Mouse (Mus musculus) brown adipose tissue, adult 24 weeks (tissue): Measurements from ENCODE around the gene Dcun1d2. TPM values are rescaled to one million over a fixed set of nuclear protein-coding genes. Genes with fewer than 3 reads are reported as not detected.

Source experiments
- H3K27ac ChIP-seq: fragments of 200-500 bp; replicated peaks from 2 replicates; pipeline ENCODE4 v1.5.1; 2012; ENCODE audit warnings: low read depth, mild to moderate bottlenecking, low read length
- H3K4me1 ChIP-seq: fragments of 200-500 bp; 2 replicates; pipeline ENCODE4 v1.6.1; 2012; ENCODE audit warnings: low read length, mixed read lengths; ENCODE audit not compliant: control insufficient read depth, insufficient read depth, insufficient read length
- H3K4me3 ChIP-seq: fragments of 200-500 bp; 2 replicates; pipeline ENCODE4 v1.5.1; 2012; ENCODE audit warnings: low read depth, mild to moderate bottlenecking, low read length, moderate library complexity; ENCODE audit not compliant: insufficient read depth
- polyA plus RNA-seq: library from polyadenylated mRNA; stranded (reverse); fragments of >200 nt; gene quantifications from 2 replicates; pipeline ENCODE4 v1.2.4, GENCODE M21; 2012; ENCODE audit not compliant: missing spikeins, insufficient read depth, insufficient read length

The Dcun1d2 gene
- polyA plus RNA-seq, 1 experiment: 21.1 TPM

DNA sequence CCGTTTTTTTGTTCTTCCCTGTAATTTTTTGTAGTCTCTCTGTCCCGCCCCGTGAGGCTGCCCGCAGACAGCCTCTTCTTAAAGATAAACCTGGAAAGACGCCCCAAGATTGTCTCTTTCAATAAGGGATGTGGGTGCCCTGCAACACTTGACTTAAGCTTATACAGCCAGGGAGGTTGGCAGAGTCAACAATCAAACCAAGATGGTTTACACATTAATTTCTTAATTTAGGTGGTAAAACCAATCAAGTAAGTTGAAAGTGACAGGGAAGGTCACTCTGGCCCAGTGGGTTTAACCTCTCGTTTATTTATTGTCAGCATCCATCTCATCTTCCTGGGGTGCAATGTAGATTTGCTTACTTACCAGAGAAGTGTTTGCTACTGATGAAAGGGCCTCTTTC is 715 bp upstream of the Dcun1d2 start:
- Histone ChIP-seq H3K4me3 (peak overlapping the region; percentile 90), H3K27ac (no peak overlapping the region), H3K4me1 (peaks cover 3% of the 10 kb centered on the region; the same call in 1 of the 2 replicates)

DNA sequence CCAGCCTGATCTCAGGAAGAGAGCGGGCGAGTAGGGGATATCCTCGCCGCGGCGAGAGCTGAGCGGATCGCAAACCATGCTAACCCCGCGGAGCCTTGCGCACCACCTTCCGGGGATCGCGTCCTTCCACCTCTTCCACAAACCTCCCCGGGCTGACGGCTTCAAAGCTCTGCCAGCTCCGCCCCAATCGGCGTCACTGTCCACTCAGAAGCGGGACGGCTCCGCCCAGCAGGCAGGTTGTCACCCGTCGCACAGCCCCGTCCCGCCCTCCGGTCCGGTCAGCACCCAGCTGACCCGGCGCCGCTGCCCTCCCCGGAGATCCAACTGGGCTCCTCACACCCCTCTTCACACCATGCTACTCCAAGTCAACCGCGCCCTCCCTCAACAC is 633 bp downstream of the Dcun1d2 start:
- H3K4me1 ChIP-seq: peaks cover 3% of the 10 kb centered on the region; the same call in 1 of the 2 replicates
- peak overlapping the region; percentile 90 for H3K27ac ChIP-seq
- peak overlapping the region; percentile 90 for H3K4me3 ChIP-seq

DNA sequence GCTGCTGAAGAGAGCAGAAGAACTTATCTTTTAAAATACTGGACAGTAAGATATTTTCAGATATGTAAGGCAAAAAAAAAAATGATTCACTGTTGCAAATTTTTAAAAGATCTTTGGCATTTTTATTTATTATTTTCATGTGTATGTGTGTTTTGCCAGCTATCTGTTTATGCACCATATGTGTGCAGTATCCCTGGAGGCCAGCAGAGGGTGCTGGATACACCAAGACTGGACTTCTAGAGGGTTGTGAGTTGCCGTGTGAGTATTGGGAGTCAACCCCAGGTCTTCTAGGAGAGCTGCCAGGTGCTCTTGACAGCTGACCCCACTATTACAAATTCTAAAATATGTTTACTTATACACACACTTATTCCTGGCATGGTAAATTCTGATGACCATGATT is 4.7 kb downstream of the Dcun1d2 start:
- H3K4me1 ChIP-seq: peaks cover 3% of the 10 kb centered on the region; the same call in 1 of the 2 replicates
- H3K4me3 ChIP-seq: no peak overlapping the region
- H3K27ac ChIP-seq: no peak overlapping the region

DNA sequence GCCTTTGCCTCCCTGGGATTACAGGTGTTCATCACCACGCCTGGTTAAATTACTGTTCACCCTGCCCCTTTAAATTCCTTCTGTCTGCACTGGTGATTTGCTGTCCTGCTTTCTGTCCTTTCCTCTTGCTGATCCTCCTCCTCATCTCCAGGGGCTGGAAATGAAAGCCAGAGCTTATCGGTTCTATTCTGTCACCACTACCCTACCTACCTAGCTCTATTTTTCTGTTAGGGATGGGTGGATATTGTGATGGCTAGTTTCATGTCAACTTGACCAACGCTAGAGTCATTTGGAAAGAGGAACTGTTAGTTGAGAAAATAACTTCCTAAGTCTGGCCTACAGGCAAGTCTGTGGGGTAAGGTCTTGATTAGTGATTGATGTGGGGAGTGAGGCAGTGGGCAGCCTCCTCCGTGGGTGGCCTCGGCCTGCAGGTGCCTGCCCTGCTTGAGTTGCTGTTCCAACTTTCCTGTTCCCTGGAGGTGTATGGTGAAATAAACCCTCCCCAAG is 10.9 kb downstream of the Dcun1d2 start:
- Histone ChIP-seq H3K4me3 (no peak overlapping the region), H3K4me1 (no peaks in the 10 kb centered on the region), H3K27ac (no peak overlapping the region)

DNA sequence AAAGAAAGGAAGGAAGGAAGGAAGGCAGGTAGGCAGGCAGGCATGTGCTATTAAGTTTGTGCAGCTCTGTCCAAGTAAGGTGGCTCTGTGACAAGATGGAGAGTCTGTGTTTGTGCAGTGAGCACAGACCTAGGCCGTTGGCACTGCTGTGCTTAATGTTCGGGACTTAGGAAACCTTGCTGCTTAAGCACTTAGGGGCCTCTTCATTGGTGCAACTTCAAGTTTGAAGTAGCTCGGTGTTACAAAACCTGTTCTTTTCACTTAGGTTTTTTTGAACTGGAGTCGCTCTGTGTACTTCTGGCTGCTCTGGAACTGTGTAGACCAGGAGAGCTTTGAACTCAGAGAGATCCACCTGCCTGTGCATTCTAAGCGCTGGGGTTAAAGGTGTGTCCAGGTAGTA is 15.1 kb downstream of the Dcun1d2 start:
- Histone ChIP-seq H3K4me1 (no peaks in the 10 kb centered on the region), H3K27ac (no peak overlapping the region), H3K4me3 (no peak overlapping the region)

DNA sequence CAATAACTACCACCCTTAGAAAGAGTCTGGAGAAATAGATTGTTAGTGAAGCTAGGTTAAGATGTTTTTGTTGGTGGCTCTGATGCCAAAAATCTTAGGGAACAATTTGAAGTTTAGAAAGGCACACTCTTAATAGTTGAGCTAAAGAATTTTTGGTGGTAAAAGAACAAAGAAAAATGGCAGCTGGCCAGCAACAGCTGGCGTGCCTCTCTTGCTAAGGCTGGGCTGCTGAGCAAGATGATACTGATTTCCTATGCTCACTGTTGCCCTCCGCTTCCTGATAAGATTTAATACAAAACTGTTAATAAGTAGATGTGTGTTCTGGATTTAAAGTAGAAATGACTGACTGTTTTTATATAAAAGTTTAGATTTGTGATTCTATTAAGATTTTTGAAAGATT is 20.4 kb downstream of the Dcun1d2 start:
- no peaks in the 10 kb centered on the region for H3K4me1 ChIP-seq
- H3K4me3 ChIP-seq: no peak overlapping the region
- H3K27ac ChIP-seq: no peak overlapping the region

DNA sequence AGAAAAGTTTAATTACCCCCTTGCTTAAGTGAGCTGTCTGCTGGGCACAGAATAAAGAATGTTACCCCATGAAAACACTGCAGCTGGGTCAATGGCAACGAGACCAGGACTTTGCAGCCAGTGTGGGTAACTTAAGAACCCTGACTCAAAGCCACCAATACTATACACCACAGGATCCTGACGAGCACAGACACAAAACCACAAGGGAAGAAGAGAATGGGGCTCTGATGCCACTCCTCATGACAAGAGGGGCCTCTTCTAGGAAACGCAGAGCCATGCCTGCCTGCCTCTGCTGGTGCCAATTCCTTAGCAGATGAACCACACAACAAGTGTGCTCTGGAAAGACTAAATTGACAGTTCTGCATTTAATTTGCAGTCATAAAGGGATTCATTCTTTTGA is 24.6 kb downstream of the Dcun1d2 start:
- no peaks in the 10 kb centered on the region for H3K4me1 ChIP-seq
- H3K27ac ChIP-seq: no peak overlapping the region
- H3K4me3 ChIP-seq: no peak overlapping the region

DNA sequence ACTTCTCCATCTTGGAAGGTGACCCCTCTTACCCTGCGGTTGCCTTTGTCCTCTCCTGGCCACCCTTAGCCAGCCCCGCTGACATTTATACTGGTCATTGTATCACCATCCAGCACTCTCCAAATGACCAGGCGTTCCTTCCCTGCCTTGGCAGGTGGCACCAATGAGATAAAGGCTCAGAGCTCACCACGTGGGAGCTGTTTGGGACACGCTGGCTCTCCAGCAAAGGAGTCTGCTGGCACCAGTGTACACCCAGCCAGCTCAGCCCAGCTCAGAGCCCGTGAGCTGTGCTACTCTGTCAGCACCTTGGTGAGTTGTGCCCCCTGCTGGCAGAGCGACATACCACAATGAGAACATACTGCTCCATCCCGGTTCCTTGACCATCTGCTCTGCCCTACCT is 33.9 kb downstream of the Dcun1d2 start, which contains the start of gene Adprhl1:
Gene Adprhl1 (minus strand): TSS at position 144 of the 400 bp plus-strand sequence.
- no peaks in the 10 kb centered on the region for H3K4me1 ChIP-seq
- no peak within 1 kb of the TSS for H3K4me3 ChIP-seq
- H3K27ac ChIP-seq: no peak within 1 kb of the TSS

DNA sequence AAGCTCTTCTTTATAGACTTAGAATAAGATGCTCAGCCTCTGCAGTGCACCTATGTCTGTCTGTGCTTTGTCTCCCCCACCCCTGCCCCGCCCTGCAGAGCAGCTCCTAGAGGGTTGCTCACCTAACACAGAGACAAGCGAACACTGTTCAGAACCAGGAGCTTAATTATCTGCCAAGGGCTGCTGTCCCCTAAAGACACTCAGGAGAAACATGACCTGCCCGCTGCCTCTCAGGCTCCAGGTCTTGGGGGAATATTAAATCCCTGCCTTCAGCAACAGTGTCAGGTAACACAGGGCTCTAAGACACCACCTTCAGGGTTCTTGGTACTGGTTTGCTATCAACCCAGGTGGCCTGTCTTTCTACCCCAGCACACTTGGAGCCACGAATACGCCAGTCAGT is 34.5 kb downstream of the Dcun1d2 start:
- Histone ChIP-seq H3K4me1 (no peaks in the 10 kb centered on the region), H3K4me3 (no peak overlapping the region), H3K27ac (no peak overlapping the region)

DNA sequence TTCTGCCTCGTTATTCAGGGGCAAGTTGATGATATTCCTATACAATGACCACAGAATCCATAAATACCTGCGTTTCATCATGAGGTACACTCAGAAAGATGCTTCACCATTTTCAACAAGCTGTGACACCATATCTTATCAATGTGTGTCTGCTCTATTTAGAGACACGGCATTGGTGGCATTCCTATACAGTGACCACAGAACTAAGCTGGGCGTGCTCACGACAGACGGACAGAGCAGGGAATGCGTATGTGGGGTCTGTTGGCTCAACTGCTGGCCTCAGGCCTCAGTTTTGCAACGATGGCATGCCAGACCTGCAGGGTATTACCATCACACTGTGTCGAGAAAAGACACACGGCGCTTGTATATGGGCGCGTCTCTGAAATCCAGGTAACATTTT is 35.1 kb downstream of the Dcun1d2 start:
- Histone ChIP-seq H3K4me1 (no peaks in the 10 kb centered on the region), H3K27ac (no peak overlapping the region), H3K4me3 (no peak overlapping the region)

DNA sequence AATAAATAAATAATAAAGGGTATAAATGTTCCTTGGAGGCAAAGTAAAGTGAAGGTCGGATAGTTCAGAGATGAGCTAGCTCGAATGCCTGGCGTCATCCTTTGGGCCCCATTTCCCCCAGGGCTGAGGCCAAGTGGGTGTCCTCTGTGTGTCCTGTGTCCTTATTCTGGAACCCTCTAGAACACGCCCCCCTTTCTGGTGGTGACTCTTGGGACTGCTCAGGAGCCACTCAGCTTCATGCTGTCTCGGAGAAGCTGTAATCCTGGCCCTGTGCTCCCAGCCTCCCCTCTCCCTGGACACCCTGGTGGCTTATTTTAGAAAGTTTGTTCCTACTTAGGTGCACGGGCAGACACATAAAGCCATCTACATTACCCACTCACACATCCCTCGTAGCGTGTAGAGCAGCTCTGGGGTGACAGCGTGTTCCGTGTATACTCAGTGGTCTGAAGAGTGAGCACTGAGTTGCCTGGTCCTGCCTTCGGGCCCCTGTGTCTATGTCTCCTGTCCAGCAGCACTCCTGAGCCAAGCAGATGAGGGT is 43.5 kb downstream of the Dcun1d2 start:
- H3K4me3 ChIP-seq: no peak overlapping the region
- no peaks in the 10 kb centered on the region; the same call in 1 of the 2 replicates for H3K4me1 ChIP-seq
- no peak overlapping the region for H3K27ac ChIP-seq

DNA sequence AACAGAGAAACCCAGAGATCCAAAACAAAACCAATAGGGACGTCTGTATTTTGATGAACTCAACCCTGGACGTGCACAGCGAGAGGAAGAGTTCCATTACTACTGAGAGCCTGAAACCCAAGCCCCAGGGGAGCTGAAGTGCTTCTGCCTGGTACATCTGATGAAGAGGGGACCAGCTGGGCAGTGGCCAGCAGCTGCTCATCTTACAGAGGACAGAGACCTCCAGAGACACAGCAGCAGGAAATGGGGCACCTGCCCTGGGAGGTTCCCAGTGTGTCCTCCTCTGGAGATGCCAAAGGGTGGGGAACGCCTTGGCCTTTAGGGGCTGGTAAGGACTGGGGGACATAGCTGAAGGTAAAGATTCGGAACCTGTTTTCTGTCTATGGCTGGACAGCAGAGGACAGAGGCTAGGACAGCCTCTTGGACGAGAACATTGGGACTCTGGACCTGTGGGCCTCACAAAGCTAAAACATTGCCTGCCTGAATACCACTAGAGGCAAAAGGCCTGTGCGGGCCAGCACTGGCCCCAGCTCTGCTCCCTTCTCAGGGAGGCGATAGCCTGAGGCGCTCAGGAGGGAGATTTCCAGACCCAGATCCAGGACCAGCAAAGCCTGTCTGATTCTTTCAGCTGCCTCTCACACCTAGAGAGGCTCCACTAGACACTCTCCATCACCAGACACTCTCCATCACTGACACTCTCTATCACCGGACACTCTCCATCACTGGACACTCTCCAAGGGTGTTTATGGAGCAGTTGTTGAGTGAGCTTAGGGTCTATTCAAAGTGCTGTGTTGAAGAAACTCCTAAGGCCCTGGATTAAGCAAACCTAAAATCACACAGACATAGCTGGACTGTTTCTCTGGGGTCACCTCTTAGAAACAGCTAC is 44.7 kb downstream of the Dcun1d2 start:
- no peak overlapping the region for H3K4me3 ChIP-seq
- H3K27ac ChIP-seq: no peak overlapping the region
- no peaks in the 10 kb centered on the region; the same call in 1 of the 2 replicates for H3K4me1 ChIP-seq

DNA sequence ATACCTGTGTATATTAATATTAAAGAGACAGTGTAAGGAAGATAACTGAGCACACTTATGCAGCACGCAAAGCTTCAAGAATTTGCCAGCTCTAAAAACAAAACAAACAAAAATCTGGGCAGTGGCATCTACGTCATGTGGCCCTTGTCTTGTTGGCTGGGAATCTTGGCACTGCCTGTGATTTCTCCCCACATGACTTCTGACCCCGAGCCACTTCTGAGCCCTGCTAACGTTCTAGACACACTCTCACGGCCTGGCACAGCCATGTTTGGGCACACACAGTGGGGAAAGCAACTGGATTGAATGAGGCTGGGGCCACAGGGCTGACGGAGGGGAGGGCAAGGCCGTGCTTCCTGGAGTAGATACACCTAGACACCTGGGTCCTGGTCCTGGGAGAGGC is 47.2 kb downstream of the Dcun1d2 start:
- Histone ChIP-seq H3K4me1 (no peaks in the 10 kb centered on the region; the same call in 1 of the 2 replicates), H3K27ac (peak overlapping the region; percentile 45; the same call in 1 of the 2 replicates), H3K4me3 (no peak overlapping the region)

DNA sequence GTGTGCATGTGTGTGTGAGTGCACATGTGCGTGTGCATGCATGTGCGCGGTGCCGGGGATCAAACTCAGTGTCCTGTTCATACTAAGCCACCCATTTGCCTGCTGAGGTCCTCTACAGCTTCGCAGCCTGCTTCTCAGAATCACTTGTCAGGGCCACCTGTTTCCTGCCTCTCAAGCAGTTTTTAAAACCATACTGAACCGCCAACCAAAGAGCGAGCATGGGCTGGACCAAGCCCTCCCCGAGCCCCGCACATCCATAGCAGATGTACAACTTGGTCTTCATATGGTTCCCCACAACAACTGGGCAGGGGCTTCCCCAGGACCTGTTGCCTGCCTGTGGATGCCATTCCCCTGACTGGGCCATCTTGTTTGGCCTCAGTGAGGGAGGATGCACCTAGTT is 47.9 kb downstream of the Dcun1d2 start:
- Histone ChIP-seq H3K4me3 (no peak overlapping the region), H3K4me1 (no peaks in the 10 kb centered on the region; the same call in 1 of the 2 replicates), H3K27ac (no peak overlapping the region)

DNA sequence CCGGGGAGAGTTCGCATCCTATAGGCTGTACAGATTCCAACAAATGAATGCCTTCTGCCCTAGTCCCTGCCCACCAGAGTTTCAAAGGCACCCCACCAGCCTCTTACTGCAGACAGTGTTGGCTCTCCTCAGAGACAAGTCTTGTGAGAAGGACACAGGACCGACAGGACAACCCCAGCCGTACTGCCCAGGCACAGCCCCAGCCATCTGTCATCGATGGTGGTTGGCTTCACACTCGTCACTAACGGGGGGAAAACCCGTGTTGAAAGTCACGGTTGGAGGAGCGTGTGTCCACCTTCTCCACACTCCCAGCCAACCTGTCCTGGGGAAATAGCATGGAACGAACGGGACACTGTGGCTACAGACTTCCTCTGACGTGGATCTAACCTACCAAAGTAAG is 53.1 kb downstream of the Dcun1d2 start:
- Histone ChIP-seq H3K4me1 (no peaks in the 10 kb centered on the region), H3K4me3 (no peak overlapping the region), H3K27ac (no peak overlapping the region)

DNA sequence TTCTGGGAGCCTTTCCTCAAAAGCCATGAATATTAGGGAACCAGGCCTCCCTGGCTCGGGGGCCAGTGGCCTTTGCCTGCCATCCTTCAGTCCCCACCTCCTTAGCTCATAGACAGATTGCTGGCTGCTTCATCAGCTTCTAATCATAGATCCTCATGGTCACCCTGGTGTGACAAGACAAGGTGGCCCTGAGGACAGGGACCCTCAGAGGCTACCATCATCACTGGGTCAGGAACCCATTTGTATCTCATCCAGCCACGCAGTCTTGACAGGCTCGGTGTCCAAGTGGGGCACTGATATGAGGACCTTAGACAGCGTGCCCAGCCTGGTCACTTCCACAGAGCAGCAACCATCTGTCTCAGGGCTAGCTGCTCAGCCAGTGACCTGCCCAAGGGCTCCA is 57.5 kb downstream of the Dcun1d2 start:
- Histone ChIP-seq H3K4me1 (no peaks in the 10 kb centered on the region), H3K27ac (no peak overlapping the region), H3K4me3 (no peak overlapping the region)
